Mouse (Mus musculus) limb, embryonic 14.5 days (tissue): ENCODE results near the gene Nr6a1. TPM values are rescaled to one million over a fixed set of nuclear protein-coding genes. Genes with fewer than 3 reads are reported as not detected.

ENCODE experiments used
- ATAC-seq: fragments of 200-750 bp; cut with Nextera tagmentation; 2 replicates; pipeline ENCODE4 v1.8.0; 2017; ENCODE audit warnings: low read depth, moderate number of reproducible peaks, moderate TSS enrichment; ENCODE audit not compliant: low FRiP score
- DNase-seq: peaks from one replicate; pipeline ENCODE4 v3.0.0-alpha.2; 2015; ENCODE audit warnings: low spot score
- H3K27ac ChIP-seq: fragments of 300-500 bp; sonication (generic); replicated peaks from 2 replicates; pipeline ENCODE4 v1.5.1; 2014; ENCODE audit warnings: low read depth, mild to moderate bottlenecking, low read length, moderate library complexity, mixed read lengths
- H3K27me3 ChIP-seq: fragments of 300-500 bp; sonication (generic); 2 replicates; pipeline ENCODE4 v1.6.1; 2014; ENCODE audit warnings: low read length, mixed read lengths; ENCODE audit not compliant: control insufficient read depth, insufficient read depth
- H3K36me3 ChIP-seq: fragments of 300-500 bp; sonication (generic); 2 replicates; pipeline ENCODE4 v1.6.1; 2014; ENCODE audit warnings: mild to moderate bottlenecking, low read length, moderate library complexity, mixed read lengths; ENCODE audit not compliant: control insufficient read depth, insufficient read depth
- H3K4me1 ChIP-seq: fragments of 300-500 bp; sonication (generic); 2 replicates; pipeline ENCODE4 v1.6.1; 2014; ENCODE audit warnings: antibody characterized with exemption, low read length, mixed read lengths; ENCODE audit not compliant: control insufficient read depth, insufficient read depth
- H3K4me2 ChIP-seq: fragments of 300-500 bp; sonication (generic); replicated peaks from 2 replicates; pipeline ENCODE4 v1.6.1; 2014; ENCODE audit warnings: low read depth, mild to moderate bottlenecking, low read length, moderate library complexity; ENCODE audit not compliant: severe bottlenecking
- H3K4me3 ChIP-seq: fragments of 300-500 bp; sonication (generic); replicated peaks from 2 replicates; pipeline ENCODE4 v1.5.1; 2014; ENCODE audit warnings: low read length
- H3K9ac ChIP-seq: fragments of 300-500 bp; sonication (generic); 2 replicates; pipeline ENCODE4 v1.6.1; 2014; ENCODE audit warnings: mild to moderate bottlenecking, low read depth, low read length, moderate library complexity; ENCODE audit not compliant: severe bottlenecking
- H3K9me3 ChIP-seq: fragments of 300-500 bp; sonication (generic); 2 replicates; pipeline ENCODE4 v1.6.1; 2016; ENCODE audit warnings: low read length; ENCODE audit not compliant: control insufficient read depth
- POLR2A ChIP-seq: fragments of 200-500 bp; IDR thresholded peaks from 2 replicates; pipeline ENCODE4 v1.8.0; 2012; ENCODE audit warnings: inconsistent platforms, mild to moderate bottlenecking, moderate library complexity, borderline replicate concordance; ENCODE audit not compliant: insufficient read depth, insufficient read length; ENCODE audit errors: extremely low read depth
- WGBS: fragments of 180-500 bp; shearing (Covaris S2); extraction: QIAGEN DNeasy Blood & Tissue Kit; methylation state at CpG from one replicate; pipeline ENCODE4 v1.1.7; 2014; 5-methylcytosine and 5-hydroxymethylcytosine counted together
- polyA plus RNA-seq, 2 experiments: library from polyadenylated mRNA; depleted of rRNA in 1 of 2; stranded (reverse) in 1 of 2; unstranded in 1 of 2; fragments of >200 nt; fragmentation: Nextera tagmentation in 1 of 2; extraction: Ambion mirVana in 1 of 2; gene quantifications; 2 replicates each; pipeline versions ENCODE4 v1.2.1 to v1.2.3; 2012 to 2014

Gene Nr6a1
- polyA plus RNA-seq, 2 experiments, result 1.2 to 2.4 TPM

DNA sequence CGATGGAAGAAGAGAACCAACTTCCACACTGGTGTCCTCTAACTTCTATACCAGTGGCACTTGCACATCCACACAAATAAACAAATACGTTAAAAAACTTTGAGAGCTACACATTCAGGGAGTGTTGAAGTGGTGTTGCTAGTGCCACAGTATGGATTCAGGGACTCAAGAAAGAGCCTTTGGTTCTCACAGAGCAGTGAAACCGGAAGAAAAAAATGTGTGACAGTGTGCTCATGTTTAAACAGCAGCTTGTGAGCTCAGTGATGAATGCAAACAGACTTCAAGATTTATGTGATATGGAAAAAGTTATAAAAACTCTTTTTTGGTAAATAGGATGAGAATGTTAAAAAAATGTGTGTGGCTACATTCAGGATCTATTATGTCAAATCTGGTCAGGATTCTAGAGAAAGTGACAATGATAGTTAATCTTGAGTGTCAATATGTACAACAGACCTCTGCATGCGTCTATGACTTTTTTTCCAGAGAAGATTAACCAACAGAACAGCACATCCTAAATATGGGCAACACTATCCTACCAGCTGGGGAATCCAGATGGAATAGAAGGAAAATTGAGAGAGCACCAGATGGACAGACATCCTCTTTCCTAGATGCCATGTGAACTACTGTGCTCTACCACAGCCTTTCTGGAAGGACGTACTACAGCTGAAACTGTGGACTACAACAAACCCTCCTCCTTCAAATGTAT is 156.6 kb downstream of the Nr6a1 start:
- no peak for DNase-seq
- no peaks in the 10 kb centered on the region for H3K36me3 ChIP-seq
- no peak for TF ChIP-seq POLR2A
- H3K9me3 ChIP-seq, result no peaks in the 10 kb centered on the region
- H3K4me2 ChIP-seq, result 0 out of 2 replicates have a peak overlapping the region, but pooled peaks have one; percentile 10
- peak overlapping the region; percentile 80; the same call in 1 of the 2 replicates for H3K27ac ChIP-seq
- no peak for ATAC-seq
- H3K9ac ChIP-seq, result no peak overlapping the region
- peaks cover 32% of the 10 kb centered on the region for H3K4me1 ChIP-seq
- H3K27me3 ChIP-seq, result no peaks in the 10 kb centered on the region
- H3K4me3 ChIP-seq, result no peak overlapping the region
- 44% methylated on average over 5 of the region's 5 CpGs for WGBS

- H3K9ac ChIP-seq, result no peak overlapping the region
- TF ChIP-seq POLR2A, result no peak
- no peak for ATAC-seq
- no peaks in the 10 kb centered on the region for H3K9me3 ChIP-seq
- no peak overlapping the region for H3K27ac ChIP-seq
- H3K27me3 ChIP-seq, result no peaks in the 10 kb centered on the region
- DNase-seq, result no peak
- no peak overlapping the region for H3K4me3 ChIP-seq
- WGBS, result 33% methylated on average over 4 of the region's 4 CpGs
- H3K4me1 ChIP-seq, result peaks cover 32% of the 10 kb centered on the region
- H3K36me3 ChIP-seq, result no peaks in the 10 kb centered on the region
- H3K4me2 ChIP-seq, result no peak overlapping the region
These were observed 160.1 kb downstream of the Nr6a1 start for GRCm38 (mm10) chr2:38767177-38767931.

DNA sequence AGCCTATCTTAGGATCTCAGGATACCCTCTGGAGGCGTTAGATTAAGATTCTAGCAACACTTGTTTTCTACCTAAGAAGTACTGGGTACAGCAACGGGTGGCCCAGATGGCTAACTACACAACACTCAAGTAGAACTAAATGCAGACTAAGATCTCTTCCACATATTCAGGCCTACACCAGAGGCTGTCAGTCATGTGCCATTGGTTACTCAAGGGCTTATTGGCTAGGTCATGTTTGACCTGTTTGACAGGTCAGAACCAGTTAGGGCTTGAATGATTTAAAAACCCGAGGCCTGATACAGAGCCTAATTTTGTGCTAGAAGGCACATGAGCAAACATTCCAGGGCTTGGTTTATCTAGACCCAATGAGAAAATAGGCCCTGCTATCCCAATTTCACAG is 187.6 kb downstream of the Nr6a1 start:
- 77% methylated on average over 3 of the region's 3 CpGs for WGBS
- no peaks in the 10 kb centered on the region for H3K27me3 ChIP-seq
- DNase-seq, result no peak
- H3K9me3 ChIP-seq, result no peaks in the 10 kb centered on the region
- H3K4me2 ChIP-seq, result no peak overlapping the region
- no peaks in the 10 kb centered on the region for H3K36me3 ChIP-seq
- no peak for TF ChIP-seq POLR2A
- no peak overlapping the region for H3K27ac ChIP-seq
- ATAC-seq, result no peak
- 0 out of 2 replicates have a peak, but pooled peaks cover 3% of the 10 kb centered on the region for H3K4me1 ChIP-seq
- H3K9ac ChIP-seq, result no peak overlapping the region
- H3K4me3 ChIP-seq, result no peak overlapping the region

DNA sequence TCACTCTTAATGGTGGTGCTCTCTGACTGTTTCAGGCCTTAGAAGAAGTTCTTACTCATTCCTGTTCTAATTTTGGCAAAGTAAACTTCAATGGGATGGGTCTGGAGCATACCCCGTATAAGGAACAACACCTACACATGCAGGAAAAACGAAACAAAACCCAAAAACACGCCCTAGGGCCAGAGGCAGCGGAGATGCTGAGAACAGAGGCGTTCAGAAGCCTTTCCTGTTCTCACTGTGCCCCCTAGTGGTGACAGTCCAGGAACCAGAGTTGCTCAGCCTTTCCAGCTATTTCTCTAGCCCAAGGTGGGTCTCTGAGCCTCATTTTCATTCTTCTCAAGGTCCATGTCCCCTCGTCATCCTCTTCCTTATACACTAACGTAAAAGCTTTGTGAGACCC is 188.1 kb downstream of the Nr6a1 start:
- Histone ChIP-seq H3K36me3 (no peaks in the 10 kb centered on the region), H3K4me1 (0 out of 2 replicates have a peak, but pooled peaks cover 3% of the 10 kb centered on the region), H3K27ac (no peak overlapping the region), H3K27me3 (no peaks in the 10 kb centered on the region), H3K9ac (no peak overlapping the region), H3K9me3 (no peaks in the 10 kb centered on the region), H3K4me3 (no peak overlapping the region), H3K4me2 (no peak overlapping the region)
- DNase-seq (peak; percentile 84), ATAC-seq (no peak; the same call in 1 of the 2 replicates)
- WGBS, result 17% methylated on average over 7 of the region's 7 CpGs
- no peak for TF ChIP-seq POLR2A

- Histone ChIP-seq H3K9ac (no peak overlapping the region), H3K4me3 (no peak overlapping the region), H3K9me3 (no peaks in the 10 kb centered on the region), H3K36me3 (no peaks in the 10 kb centered on the region), H3K4me1 (0 out of 2 replicates have a peak, but pooled peaks cover 3% of the 10 kb centered on the region), H3K4me2 (no peak overlapping the region), H3K27ac (no peak overlapping the region), H3K27me3 (no peaks in the 10 kb centered on the region)
- WGBS, result 88% methylated on average over 14 of the region's 14 CpGs
- DNase-seq (no peak), ATAC-seq (no peak)
- TF ChIP-seq POLR2A, result no peak
These were observed 188.7 kb downstream of the Nr6a1 start for GRCm38 (mm10) chr2:38738601-38739301.
